Mouse (Mus musculus): ENCODE data around the gene Bcdin3d.

GRCm38 (mm10) chr15:99433081-99433718 is 41.3 kb downstream of the Bcdin3d start:
- TF ChIP-seq EP300 (IDR thresholded peaks at IDR 0.05; ENCODE audit: low read depth in 1 of 2, low read length in 2 of 2) (no peak), CTCF (IDR thresholded peaks at IDR 0.05 in 2 of 3, conservative IDR thresholded peaks at IDR 0.05 in 1 of 3; ENCODE audit: control insufficient read depth in 1 of 3, insufficient read depth in 1 of 3, low read depth in 2 of 3, low read length in 3 of 3, poor library complexity in 1 of 3, severe bottlenecking in 1 of 3) (no peak), TBP (IDR thresholded peaks at IDR 0.05; ENCODE audit: low read depth, low read length) (no peak), POLR2A (IDR thresholded peaks at IDR 0.05; ENCODE audit: control insufficient read depth in 1 of 2, insufficient read depth in 1 of 2, low read depth in 1 of 2, low read length in 2 of 2, poor library complexity in 1 of 2) (no peak), RAD21 (IDR thresholded peaks at IDR 0.05; ENCODE audit: low read depth, low read length) (no peak), TAL1 (IDR thresholded peaks at IDR 0.05; ENCODE audit: low read length) (no peak), USF1 (IDR thresholded peaks at IDR 0.05; ENCODE audit: low read depth, low read length) (no peak), CHD1 (IDR thresholded peaks at IDR 0.05; ENCODE audit: low read depth, low read length) (no peak), USF2 (IDR thresholded peaks at IDR 0.05; ENCODE audit: borderline replicate concordance in 1 of 2, insufficient read depth in 1 of 2, low read depth in 1 of 2, low read length in 2 of 2) (no peak), MXI1 (IDR thresholded peaks at IDR 0.05; ENCODE audit: low read depth, low read length) (no peak), NELFE (IDR thresholded peaks at IDR 0.05; ENCODE audit: low read depth, low read length) (no peak), SIN3A (IDR thresholded peaks at IDR 0.05; ENCODE audit: low read length) (no peak), ZKSCAN1 (IDR thresholded peaks at IDR 0.05; ENCODE audit: low read depth, low read length) (no peak), MEF2A (IDR thresholded peaks at IDR 0.05; ENCODE audit: extremely low read depth, insufficient replicate concordance, low read depth, low read length, poor library complexity, severe bottlenecking) (no peak)
